Mouse (Mus musculus) cerebellum, adult 11 months (tissue): Measurements from ENCODE around the gene Nutf2-ps1.
"Not testable (repeated sequence)": the region's sequence is repeated elsewhere in the genome, so short reads cannot be mapped to it uniquely, and the experiment has no call there.

ENCODE experiments used
- DNase-seq: peaks from one replicate; pipeline ENCODE4 v3.0.0; 2022

Gene Nutf2-ps1

DNA sequence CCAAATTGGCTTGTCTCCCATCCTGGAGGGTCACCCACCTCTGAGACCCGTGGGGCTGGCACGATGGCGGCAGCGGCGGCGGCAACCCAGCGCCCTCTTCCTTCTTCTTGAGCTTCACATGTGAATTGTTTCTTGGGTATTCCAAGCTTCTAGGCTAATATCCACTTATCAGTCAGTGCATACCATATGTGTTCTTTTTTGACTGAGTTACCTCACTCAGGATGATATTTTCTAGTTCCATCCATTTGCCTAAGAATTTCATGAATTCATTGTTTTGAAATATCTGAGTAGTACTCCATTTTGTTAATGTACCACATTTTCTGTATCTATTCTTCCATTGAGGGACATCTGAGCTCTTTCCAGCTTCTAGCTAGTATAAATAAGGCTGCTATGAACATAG, at the start of gene Nutf2-ps1:
TSS of gene Nutf2-ps1 (minus strand) at position 101 of the 400 bp plus-strand sequence.
- not testable (repeated sequence) for DNase-seq

GRCm38 (mm10) chr19:53638041-53638440, 49.2 kb upstream of the Nutf2-ps1 start:
- no peak for DNase-seq

DNA sequence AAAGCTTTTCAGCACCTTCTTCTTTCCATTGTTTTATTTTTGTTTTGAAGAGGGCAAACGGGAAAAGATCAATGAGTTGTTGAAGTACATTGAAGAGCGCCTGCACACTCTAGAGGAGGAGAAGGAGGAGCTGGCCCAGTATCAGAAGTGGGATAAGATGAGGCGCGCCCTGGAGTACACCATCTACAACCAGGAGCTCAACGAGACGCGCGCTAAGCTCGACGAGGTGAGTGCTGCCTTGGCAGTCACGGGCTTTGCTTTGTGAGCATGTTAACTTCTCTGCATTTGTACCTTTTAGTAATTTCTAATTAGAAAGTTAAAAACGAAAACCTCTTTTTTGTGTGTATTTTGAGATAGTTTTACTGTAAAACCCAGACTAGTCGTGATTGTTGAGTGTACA, 32.8 kb upstream of the Nutf2-ps1 start:
- DNase-seq: no peak

DNA sequence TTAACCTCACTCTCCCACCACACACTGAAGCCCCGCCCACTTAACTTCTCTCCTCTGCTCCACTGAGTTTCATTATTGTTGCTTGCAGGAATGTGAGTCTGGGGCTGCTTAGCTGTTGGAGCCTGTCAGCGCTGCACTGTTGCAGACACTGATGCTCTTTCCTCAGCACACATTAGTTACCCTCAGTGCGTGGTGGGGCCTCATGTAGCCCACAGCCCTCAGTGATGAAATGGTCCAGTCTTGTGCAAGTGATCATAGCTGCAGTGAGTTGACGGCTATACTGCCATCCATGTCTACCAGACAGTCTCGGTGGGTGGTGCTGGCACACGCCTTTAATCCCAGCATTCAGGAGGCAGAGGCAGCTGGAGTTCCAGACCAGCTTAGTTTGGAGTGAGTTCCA, 20.1 kb upstream of the Nutf2-ps1 start:
- DNase-seq: no peak

- no peak for DNase-seq
These were observed 12.4 kb upstream of the Nutf2-ps1 start for GRCm38 (mm10) chr19:53601363-53601655.

DNA sequence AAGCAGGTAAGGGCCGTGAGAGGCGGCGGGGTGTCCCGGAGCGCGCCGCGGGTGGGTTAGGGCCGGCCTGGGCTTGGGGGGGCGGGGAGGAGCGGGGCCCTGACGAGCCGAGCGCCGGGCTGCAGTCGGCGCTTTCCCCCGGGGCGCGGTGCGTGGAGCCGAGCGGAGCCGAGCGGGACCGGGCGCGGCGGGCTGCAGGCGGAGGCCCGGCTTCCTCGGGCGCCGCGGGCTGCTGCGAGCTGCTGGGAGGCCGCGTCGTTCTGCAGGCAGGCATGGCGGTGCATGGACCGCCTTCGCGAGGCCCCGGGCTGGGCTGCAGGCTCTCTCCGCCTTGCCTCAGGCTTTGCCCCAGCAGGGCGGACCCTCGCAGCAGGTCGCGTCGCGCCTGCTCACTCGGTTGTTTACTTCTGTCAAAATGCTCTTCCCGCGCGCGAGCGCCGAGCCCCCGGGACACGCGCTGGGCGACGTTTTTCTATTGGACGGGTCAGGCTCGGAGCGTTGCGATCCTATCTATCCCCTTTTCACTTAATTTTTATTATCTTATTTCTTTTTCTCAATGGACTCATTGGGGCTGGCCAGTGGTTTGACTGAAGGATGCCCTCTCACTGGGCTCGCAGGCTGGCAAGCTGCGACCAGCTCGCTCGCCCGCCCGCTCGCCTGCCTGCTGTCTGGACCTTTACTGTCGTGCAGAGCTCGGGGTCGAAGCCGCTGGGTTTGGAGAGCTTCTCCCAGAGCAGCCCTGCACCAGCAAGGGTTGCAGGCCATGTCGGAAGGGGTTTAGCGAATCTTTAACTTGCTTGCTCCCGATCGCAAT, 11.9 kb upstream of the Nutf2-ps1 start:
- peak; percentile 56 for DNase-seq

GRCm38 (mm10) chr19:53599757-53600539, 11.1 kb upstream of the Nutf2-ps1 start, which contains the start of gene Smc3:
Gene Smc3, plus strand, starts transcription at chr19:53600398.
- peak; percentile 99 for DNase-seq

DNA sequence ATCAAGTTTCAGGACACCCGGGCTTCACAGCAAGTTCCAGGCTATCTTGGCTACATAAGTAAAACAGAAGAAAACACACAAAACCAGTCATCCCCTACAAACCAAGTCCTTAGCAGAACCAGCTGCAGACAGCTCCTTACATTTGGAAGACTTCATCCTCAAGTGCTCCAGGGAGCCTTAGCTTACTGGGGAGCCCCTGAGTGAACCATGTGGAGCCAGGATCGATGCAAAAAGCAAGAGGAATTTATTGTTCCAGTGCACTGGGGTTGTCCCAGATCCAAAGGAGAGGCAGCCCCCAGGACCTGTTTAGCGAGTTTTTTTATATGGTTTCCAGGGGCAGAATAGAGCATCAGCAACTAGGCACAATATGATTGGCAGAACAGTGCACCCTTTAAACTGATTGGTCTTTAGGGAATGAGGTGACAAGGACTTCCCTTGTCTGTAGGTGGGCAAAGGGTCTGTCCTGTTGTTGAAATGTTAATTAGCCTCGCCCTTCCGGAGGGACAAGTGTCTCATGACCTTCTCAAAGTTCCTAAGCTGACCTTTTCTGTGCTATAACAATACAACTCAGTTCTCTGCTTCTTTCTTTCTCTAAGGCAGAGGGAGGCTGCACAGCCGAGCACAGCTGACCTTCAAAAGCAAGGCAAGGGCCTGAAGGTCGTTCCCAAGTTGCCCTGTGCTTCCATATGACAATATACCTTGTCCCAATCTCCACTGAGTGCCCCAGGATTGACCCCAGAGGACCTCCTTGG, 8.0 kb upstream of the Nutf2-ps1 start:
- no peak for DNase-seq

DNA sequence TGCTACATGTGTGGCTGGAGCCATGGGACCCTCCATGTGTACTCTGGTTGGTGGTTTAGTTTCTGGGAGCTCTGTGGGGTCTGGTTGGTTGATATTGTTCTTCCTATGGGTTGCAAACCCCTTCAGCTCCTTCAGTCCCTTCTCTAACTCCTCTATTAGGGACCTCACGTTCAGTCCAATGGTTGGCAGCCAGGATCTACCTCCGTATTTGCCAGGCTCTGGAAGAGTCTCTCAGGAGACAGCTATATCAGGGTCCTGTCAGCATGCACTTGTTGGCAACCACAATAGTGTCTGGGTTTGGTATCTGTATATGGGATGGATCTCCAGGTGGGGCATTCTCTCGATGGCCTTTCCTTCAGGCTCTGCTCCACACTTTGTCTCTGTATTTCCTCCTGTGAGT, 1.2 kb downstream of the Nutf2-ps1 start:
- DNase-seq: not testable (repeated sequence)

DNA sequence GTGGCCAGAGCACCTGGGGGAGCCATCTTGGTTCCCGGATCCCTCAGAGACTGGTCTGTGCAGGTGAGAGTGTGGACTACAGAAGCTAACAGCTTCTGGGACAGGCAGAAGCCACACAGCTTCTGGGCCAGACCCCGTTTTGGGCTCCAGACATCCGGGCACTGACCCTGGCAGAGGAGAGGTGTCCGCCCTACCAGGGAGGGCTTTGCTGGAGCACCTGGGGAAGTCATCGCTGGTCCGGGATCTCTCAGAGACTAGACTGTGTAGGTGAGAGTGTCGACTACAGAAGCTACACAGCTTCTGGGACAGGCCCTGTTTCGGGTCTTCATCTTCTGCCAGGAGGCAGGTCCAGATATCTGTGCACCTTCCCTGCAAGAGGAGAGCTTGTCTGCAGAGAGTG, 8.6 kb downstream of the Nutf2-ps1 start:
- DNase-seq: not testable (repeated sequence)

GRCm38 (mm10) chr19:53578597-53579252, 10.1 kb downstream of the Nutf2-ps1 start:
- peak; percentile 78 for DNase-seq

GRCm38 (mm10) chr19:53577025-53577800, 11.7 kb downstream of the Nutf2-ps1 start:
- no peak for DNase-seq

DNA sequence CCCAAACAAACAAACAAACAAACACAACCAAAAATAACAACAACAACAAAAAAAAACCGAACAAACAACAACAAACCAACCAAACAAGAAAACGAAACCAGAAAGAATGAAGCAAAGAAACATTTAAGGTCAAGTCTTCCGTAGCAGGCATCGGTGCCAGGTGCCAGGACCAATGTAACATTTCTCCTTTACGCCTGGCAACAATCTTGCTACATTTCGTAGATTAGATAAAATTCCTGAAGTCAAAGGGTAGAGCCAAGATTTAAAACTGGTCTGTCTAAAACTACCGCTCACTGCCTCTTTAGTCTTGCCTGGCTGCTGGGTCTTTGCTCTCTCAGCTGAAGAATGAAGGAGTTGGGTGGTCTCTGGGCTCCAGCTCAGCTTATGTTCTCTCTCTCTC, 12.8 kb downstream of the Nutf2-ps1 start:
- DNase-seq: no peak

DNA sequence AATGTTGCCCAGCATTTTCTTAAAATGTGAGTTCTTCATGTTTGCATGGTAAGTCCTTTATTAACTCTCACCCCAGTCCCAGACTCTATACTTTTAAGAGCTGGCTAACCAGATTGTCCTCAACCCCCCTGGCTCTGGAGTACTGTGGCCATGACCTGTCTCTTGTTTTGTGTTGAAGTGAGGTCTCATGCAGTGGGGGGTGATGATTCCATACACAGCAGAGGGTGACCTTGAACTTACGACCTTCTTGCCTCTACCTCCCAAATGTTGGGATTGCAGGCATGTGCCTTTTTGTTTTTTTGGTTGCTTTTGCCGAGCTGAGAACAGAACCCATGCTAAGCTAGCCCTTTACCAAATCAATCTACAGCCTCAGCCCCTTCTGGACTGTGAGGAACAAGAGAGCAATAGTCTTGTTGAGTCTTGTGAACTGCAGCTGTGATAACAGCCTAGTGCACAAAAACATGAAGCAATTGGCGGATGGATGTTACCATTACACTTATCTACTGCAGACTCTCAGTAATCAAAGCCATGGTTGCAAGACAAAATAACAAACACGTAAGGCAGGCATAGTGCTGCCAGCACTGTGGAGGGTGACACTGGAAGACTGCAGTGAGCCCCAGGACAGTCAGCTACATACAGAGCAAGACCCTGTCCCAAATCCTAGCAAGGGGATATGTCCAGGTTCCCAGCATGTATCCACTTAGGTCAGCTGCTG, 13.4 kb downstream of the Nutf2-ps1 start:
- no peak for DNase-seq

GRCm38 (mm10) chr19:53574546-53574945, 14.3 kb downstream of the Nutf2-ps1 start:
- DNase-seq: no peak

DNA sequence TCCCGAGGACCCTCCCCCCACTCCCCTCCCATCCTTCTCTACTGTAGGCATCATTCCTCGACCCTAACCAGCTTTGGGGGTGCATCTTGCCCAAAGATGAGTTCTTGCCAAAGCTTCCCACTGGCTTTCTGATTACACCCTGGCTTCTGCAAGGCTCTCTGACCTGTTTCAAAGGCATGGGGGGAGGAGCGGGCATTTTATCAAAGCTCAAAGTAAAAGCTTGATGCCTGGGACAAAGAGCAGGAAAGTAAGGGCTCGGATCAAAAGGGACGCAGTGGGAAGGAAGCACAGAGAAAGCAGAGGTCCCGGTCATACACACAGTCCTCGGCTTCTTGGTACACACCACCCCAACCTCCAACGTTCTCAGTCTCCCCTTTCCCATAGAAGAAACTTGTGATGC, 14.7 kb downstream of the Nutf2-ps1 start:
- DNase-seq: no peak

GRCm38 (mm10) chr19:53573151-53573550, 15.7 kb downstream of the Nutf2-ps1 start:
- DNase-seq: no peak

DNA sequence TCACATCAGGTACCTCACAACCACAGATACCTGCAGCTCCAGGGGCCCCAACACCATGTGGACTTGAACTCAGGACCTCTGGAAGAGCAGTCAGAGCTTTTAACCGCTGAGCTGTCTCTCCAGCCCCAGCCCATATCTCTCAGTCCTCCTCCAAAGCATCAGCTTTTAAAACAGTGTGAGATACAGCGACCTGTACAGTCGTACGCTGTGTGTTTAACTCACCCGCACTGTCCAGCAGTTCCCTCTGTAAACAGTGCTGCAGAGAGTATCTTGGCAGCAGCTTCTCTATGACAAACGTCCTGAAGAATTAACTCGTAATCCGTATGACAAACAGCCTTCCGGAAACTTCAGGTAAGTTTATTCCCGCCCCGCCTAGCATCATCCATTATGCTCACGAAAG, 16.3 kb downstream of the Nutf2-ps1 start:
- DNase-seq: no peak

- no peak for DNase-seq
These were observed 17.1 kb downstream of the Nutf2-ps1 start for GRCm38 (mm10) chr19:53571501-53572428.

GRCm38 (mm10) chr19:53571056-53571455, 17.8 kb downstream of the Nutf2-ps1 start:
- DNase-seq: no peak
